Mouse (Mus musculus) CH12.LX (cell line): Measurements from ENCODE around the gene Nell1. TPM values are rescaled to one million over a fixed set of nuclear protein-coding genes. Genes with fewer than 3 reads are reported as not detected.

Experiments used
- DNase-seq: peaks from one replicate; pipeline ENCODE4 v3.0.0-alpha.2; 2013; ENCODE audit errors: extremely low read depth
- H3K27ac ChIP-seq: 2 replicates; pipeline ENCODE4 v1.5.1; 2012; ENCODE audit warnings: low read depth, mild to moderate bottlenecking, control low read depth, moderate library complexity; ENCODE audit not compliant: insufficient read depth
- H3K27me3 ChIP-seq: replicated peaks from 2 replicates; pipeline ENCODE3; 2012; ENCODE audit warnings: inconsistent platforms
- H3K36me3 ChIP-seq, 2 experiments: replicated peaks in 1 of 2; 2 replicates each; pipeline versions ENCODE3 to v1.6.1; 2012; ENCODE audit warnings: inconsistent platforms in 1 of 2, low read length in 1 of 2, mild to moderate bottlenecking in 1 of 2, mixed read lengths in 1 of 2, moderate library complexity in 1 of 2; ENCODE audit not compliant: control insufficient read depth in 1 of 2, insufficient read depth in 1 of 2
- H3K4me1 ChIP-seq, 2 experiments: 2 replicates each; pipeline ENCODE4 v1.6.1; 2012; ENCODE audit warnings: inconsistent platforms in 1 of 2, moderate library complexity in 1 of 2; ENCODE audit not compliant: insufficient read depth in 2 of 2, control insufficient read depth in 1 of 2
- H3K4me2 ChIP-seq: 2 replicates; pipeline ENCODE4 v1.6.1; 2012; ENCODE audit warnings: low read depth, mild to moderate bottlenecking, control low read depth; ENCODE audit not compliant: poor library complexity, insufficient read depth, severe bottlenecking
- H3K4me3 ChIP-seq, 3 experiments: fragments of 150-350 bp in 1 of 3; sonication (generic) in 1 of 3; replicated peaks in 1 of 3; 2 replicates each; pipeline versions ENCODE3 to v1.5.1; 2011 to 2012; ENCODE audit warnings: low read depth in 2 of 3, low read length in 2 of 3, mild to moderate bottlenecking in 2 of 3, moderate library complexity in 2 of 3, control low read depth in 1 of 3, improper control_type of control experiment in 1 of 3, inconsistent platforms in 1 of 3, mixed read lengths in 1 of 3; ENCODE audit not compliant: poor library complexity in 1 of 3
- H3K79me2 ChIP-seq: replicated peaks from 2 replicates; pipeline ENCODE4 v1.6.1; 2012; ENCODE audit warnings: mild to moderate bottlenecking, moderate library complexity; ENCODE audit not compliant: control insufficient read depth, poor library complexity, insufficient read depth, severe bottlenecking; ENCODE audit errors: extremely low read depth
- H3K9ac ChIP-seq: 2 replicates; pipeline ENCODE4 v1.6.1; 2012; ENCODE audit warnings: low read depth, mild to moderate bottlenecking, control low read depth, moderate library complexity; ENCODE audit not compliant: insufficient read depth
- H3K9me3 ChIP-seq: replicated peaks from 2 replicates; pipeline ENCODE3; 2012; ENCODE audit warnings: low read length, inconsistent platforms, mixed read lengths
- BHLHE40 ChIP-seq: IDR thresholded peaks from 2 replicates; pipeline ENCODE4 v1.6.1; 2011; ENCODE audit warnings: mild to moderate bottlenecking, low read depth, low read length, improper control_type of control experiment
- CHD2 ChIP-seq: IDR thresholded peaks from 2 replicates; pipeline ENCODE4 v1.6.1; 2011; ENCODE audit warnings: low read length, improper control_type of control experiment
- E2F4 ChIP-seq: IDR thresholded peaks from 2 replicates; pipeline ENCODE4 v1.6.1; 2011; ENCODE audit warnings: low read depth, low read length, improper control_type of control experiment; ENCODE audit not compliant: insufficient replicate concordance
- EP300 ChIP-seq: IDR thresholded peaks from 2 replicates; pipeline ENCODE4 v1.6.1; 2011; ENCODE audit warnings: low read length, improper control_type of control experiment
- ETS1 ChIP-seq: conservative IDR thresholded peaks from 2 replicates; pipeline ENCODE4 v1.6.1; 2012; ENCODE audit warnings: low read depth, mild to moderate bottlenecking, inconsistent platforms, low read length, improper control_type of control experiment, moderate library complexity
- HCFC1 ChIP-seq: IDR thresholded peaks from 2 replicates; pipeline ENCODE4 v1.6.1; 2012; ENCODE audit warnings: low read depth, mild to moderate bottlenecking, inconsistent platforms, low read length, improper control_type of control experiment
- IRF4 ChIP-seq: IDR thresholded peaks from 2 replicates; pipeline ENCODE4 v1.6.1; 2014; ENCODE audit warnings: low read depth, mild to moderate bottlenecking, inconsistent platforms, low read length, improper control_type of control experiment
- KAT2A ChIP-seq: IDR thresholded peaks from 2 replicates; pipeline ENCODE4 v1.6.1; 2012; ENCODE audit warnings: low read length, improper control_type of control experiment, inconsistent platforms; ENCODE audit not compliant: insufficient replicate concordance
- MEF2A ChIP-seq: IDR thresholded peaks from 2 replicates; pipeline ENCODE4 v1.6.1; 2014; ENCODE audit warnings: low read depth, mild to moderate bottlenecking, inconsistent platforms, low read length, improper control_type of control experiment, borderline replicate concordance
- NELFE ChIP-seq: IDR thresholded peaks from 2 replicates; pipeline ENCODE4 v1.6.1; 2011; ENCODE audit warnings: low read depth, low read length, improper control_type of control experiment
- NRF1 ChIP-seq: IDR thresholded peaks from 2 replicates; pipeline ENCODE4 v1.6.1; 2014; ENCODE audit warnings: low read depth, mild to moderate bottlenecking, inconsistent platforms, low read length, improper control_type of control experiment, moderate library complexity
- POLR2A ChIP-seq: IDR thresholded peaks from 2 replicates; pipeline ENCODE4 v1.6.1; 2011; ENCODE audit warnings: low read depth, mild to moderate bottlenecking, improper control_type of control experiment, low read length
- POLR2AphosphoS2 ChIP-seq: IDR thresholded peaks from 2 replicates; pipeline ENCODE4 v1.6.1; 2011; ENCODE audit warnings: low read depth, low read length, improper control_type of control experiment
- RAD21 ChIP-seq: IDR thresholded peaks from 2 replicates; pipeline ENCODE4 v1.6.1; 2011; ENCODE audit warnings: low read depth, mild to moderate bottlenecking, low read length, improper control_type of control experiment, moderate library complexity
- TCF12 ChIP-seq: IDR thresholded peaks from 2 replicates; pipeline ENCODE4 v1.6.1; 2014; ENCODE audit warnings: low read depth, mild to moderate bottlenecking, inconsistent platforms, low read length, improper control_type of control experiment
- USF1 ChIP-seq: IDR thresholded peaks from 2 replicates; pipeline ENCODE4 v1.6.1; 2014; ENCODE audit warnings: low read depth, mild to moderate bottlenecking, inconsistent platforms, low read length, improper control_type of control experiment
- USF2 ChIP-seq: conservative IDR thresholded peaks from 2 replicates; pipeline ENCODE4 v1.6.1; 2011; ENCODE audit warnings: low read depth, low read length, improper control_type of control experiment
- ZC3H11A ChIP-seq: IDR thresholded peaks from 2 replicates; pipeline ENCODE4 v1.6.1; 2012; ENCODE audit warnings: low read depth, mild to moderate bottlenecking, inconsistent platforms, low read length, improper control_type of control experiment
- ZKSCAN1 ChIP-seq: IDR thresholded peaks from 2 replicates; pipeline ENCODE4 v1.6.1; 2012; ENCODE audit warnings: low read depth, inconsistent platforms, low read length, improper control_type of control experiment, borderline replicate concordance
- ZMIZ1 ChIP-seq: IDR thresholded peaks from 2 replicates; pipeline ENCODE4 v1.6.1; 2012; ENCODE audit warnings: low read depth, mild to moderate bottlenecking, inconsistent platforms, low read length, improper control_type of control experiment
- ZNF384 ChIP-seq: IDR thresholded peaks from 2 replicates; pipeline ENCODE4 v1.6.1; 2012; ENCODE audit warnings: low read depth, low read length, improper control_type of control experiment, inconsistent platforms
- dilution Hi-C: fragments of 300-500 bp; cut with MboI; formaldehyde crosslinking; loops from 2 replicates; pipeline ENCODE4 v1.14.3; 2020; ENCODE audit warnings: low sequenced_read_pairs; ENCODE audit not compliant: extremely low pct_unique_long_range_greater_than_20kb, extremely low pct_ligation_motif_present
- in situ Hi-C: fragments of 300-500 bp; cut with MboI; formaldehyde crosslinking; loops from 3 replicates; pipeline ENCODE4 v1.14.3; 2019; ENCODE audit warnings: low sequenced_read_pairs, low pct_ligation_motif_present, low pct_unique_long_range_greater_than_20kb, mixed read lengths
- polyA plus RNA-seq: library from polyadenylated mRNA; unstranded; fragments of >175 nt; gene quantifications from 2 replicates; pipeline ENCODE4 v1.2.1, GENCODE M21; 2012; ENCODE audit warnings: low read depth; ENCODE audit not compliant: insufficient read length
- total RNA-seq, 2 experiments: library from RNA; depleted of rRNA; stranded (reverse); fragments of 300-350 nt in 1 of 2; fragments of >200 nt in 1 of 2; gene quantifications; 2 replicates each; pipeline ENCODE4 v1.2.3; 2012 to 2014

Nell1 gene
- total and polyA plus RNA-seq, 3 experiments = not detected

- H3K79me2 ChIP-seq = no peaks in the 10 kb centered on the region
- no peak overlapping the region for H3K27ac ChIP-seq
- H3K4me2 ChIP-seq = no peak overlapping the region
- dilution Hi-C loops = no loop called here
- no peak overlapping the region for H3K4me3 ChIP-seq
- H3K4me1 ChIP-seq = no peaks in the 10 kb centered on the region
- no peak for TF ChIP-seq NRF1
- no peak for TF ChIP-seq IRF4
- no peak for TF ChIP-seq ZC3H11A
- TF ChIP-seq E2F4 = no peak
- TF ChIP-seq EP300 = no peak
- TF ChIP-seq NELFE = no peak
- no peak for TF ChIP-seq RAD21
- no peak for TF ChIP-seq USF2
- no peak for TF ChIP-seq TCF12
- TF ChIP-seq USF1 = no peak
- no peak for TF ChIP-seq ZKSCAN1
- no peak for TF ChIP-seq POLR2AphosphoS2
- no peak for TF ChIP-seq ZNF384
- no peak for TF ChIP-seq ETS1
- TF ChIP-seq MEF2A = no peak
- TF ChIP-seq CHD2 = no peak
- TF ChIP-seq ZMIZ1 = no peak
- TF ChIP-seq POLR2A = no peak
- no peak for TF ChIP-seq BHLHE40
- no peaks in the 10 kb centered on the region for H3K36me3 ChIP-seq
- no peaks in the 10 kb centered on the region for H3K27me3 ChIP-seq
- DNase-seq = no peak
- in situ Hi-C loops = no loop called here
- no peak overlapping the region for H3K9ac ChIP-seq
- peaks cover 11% of the 10 kb centered on the region for H3K9me3 ChIP-seq
Measured at GRCm38 (mm10) chr7:50035187-50036153, 60.8 kb downstream of the Nell1 start.

- TF ChIP-seq ZKSCAN1 (no peak), KAT2A (no peak), CHD2 (no peak), HCFC1 (no peak)
- H3K36me3 ChIP-seq = no peaks in the 10 kb centered on the region
- H3K9ac ChIP-seq = no peak overlapping the region
- no peaks in the 10 kb centered on the region for H3K27me3 ChIP-seq
- no peaks in the 10 kb centered on the region for H3K4me1 ChIP-seq
- H3K4me2 ChIP-seq = no peak overlapping the region
- no peak overlapping the region for H3K4me3 ChIP-seq
- H3K79me2 ChIP-seq = no peaks in the 10 kb centered on the region
- H3K9me3 ChIP-seq = peaks cover 18% of the 10 kb centered on the region
- no peak for DNase-seq
- in situ Hi-C loops = loop anchor here (10.0 kb wide), 1 partner anchor 64 kb away; no protein-coding TSS in a partner anchor
- no peak overlapping the region for H3K27ac ChIP-seq
- dilution Hi-C loops = no loop called here
Measured at GRCm38 (mm10) chr7:50041112-50041511, 66.4 kb downstream of the Nell1 start.
